Mouse (Mus musculus): ENCODE results near the gene Aen. TPM values are rescaled to one million over a fixed set of nuclear protein-coding genes. Genes with fewer than 3 reads are reported as not detected.

Aen gene
- polyA plus RNA-seq, 1 experiment from 2014 or later: 25.8 TPM

DNA sequence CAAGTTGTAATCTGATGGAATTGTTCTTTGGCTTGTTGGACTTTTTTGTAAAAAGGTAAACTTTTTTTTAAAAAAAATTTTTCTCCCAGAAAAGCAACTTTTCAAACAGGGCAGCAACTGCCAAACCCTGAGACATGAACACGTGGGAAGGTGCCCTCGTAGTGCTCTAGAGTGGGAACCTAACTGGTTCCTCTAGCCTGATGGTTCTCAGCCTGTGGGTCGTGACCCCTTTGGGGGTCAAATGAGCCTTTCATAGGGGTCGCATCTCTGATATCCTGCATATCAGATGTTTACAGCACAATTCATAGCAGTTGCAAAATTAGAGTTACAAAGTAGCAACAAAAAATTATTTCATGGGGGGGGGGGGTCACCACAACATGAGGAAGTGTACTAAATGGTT lies 15.6 kb downstream of the Aen start:
- Histone ChIP-seq H3K4me2 (replicated peaks; ENCODE audit: low read depth) (no peak overlapping the region), H3K4me1 (replicated peaks; ENCODE audit: control insufficient read depth, insufficient read depth) (0 out of 2 replicates have a peak, but pooled peaks cover 9% of the 10 kb centered on the region), H3K4me3 (ENCODE audit: low read depth, low read length) (no peak overlapping the region), H3K27ac (replicated peaks) (no peak overlapping the region), H3K9me3 (ENCODE audit: control insufficient read depth, low read length) (no peaks in the 10 kb centered on the region), H3K9ac (ENCODE audit: low read length) (no peak overlapping the region), H3K36me3 (ENCODE audit: control insufficient read depth, insufficient read depth, low read length) (peaks cover 5% of the 10 kb centered on the region; the same call in 1 of the 2 replicates), H3K27me3 (ENCODE audit: control insufficient read depth, insufficient read depth, low read length) (no peaks in the 10 kb centered on the region)
- no peak for ATAC-seq (ENCODE audit: low FRiP score, low TSS enrichment)
- WGBS: 85% methylated on average over 4 of the region's 4 CpGs
- no peak for DNase-seq (ENCODE audit: low spot score)
- TF ChIP-seq CTCF (IDR thresholded peaks at IDR 0.05; ENCODE audit: low read depth): no peak
- no peak for TF ChIP-seq EP300 (optimal IDR thresholded peaks at IDR 0.05)

DNA sequence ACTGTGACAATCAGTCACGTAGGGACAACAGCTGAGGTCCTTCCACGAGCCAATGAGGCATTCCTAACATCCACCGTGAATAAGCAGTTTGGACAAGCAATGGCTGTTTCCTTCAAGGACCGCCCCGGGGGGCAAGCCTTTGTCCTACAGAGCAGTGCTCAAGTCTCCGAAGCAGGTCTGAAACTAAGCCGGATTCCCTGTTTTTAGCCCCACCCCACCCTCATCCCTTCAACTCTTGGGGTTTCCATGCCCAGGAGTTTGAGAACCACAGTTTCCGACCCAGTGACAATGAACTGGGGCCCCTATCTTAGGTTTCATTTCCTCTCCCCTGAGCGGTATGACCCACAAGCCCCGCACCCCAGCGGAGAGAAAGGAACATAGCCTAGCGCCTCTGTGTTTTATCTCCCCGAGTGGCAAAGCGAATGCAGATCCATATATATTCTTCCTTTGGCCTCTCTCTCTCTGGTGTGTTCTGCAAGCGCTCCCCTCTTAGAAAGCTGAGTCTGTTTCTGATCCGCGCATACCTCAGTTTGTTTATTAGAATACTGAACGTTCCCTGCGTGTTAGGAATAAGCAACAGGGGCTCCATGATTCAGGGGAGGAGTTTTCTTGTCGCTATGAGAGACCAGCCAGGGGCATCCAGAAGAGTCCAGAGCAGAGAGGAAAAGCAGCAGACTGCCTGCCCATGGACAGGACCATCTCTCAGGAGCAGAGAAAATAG lies 16.8 kb downstream of the Aen start:
- DNase-seq (ENCODE audit: low spot score) (peak; percentile 27), ATAC-seq (ENCODE audit: low FRiP score, low TSS enrichment) (no peak)
- Histone ChIP-seq H3K4me1 (replicated peaks; ENCODE audit: control insufficient read depth, insufficient read depth) (0 out of 2 replicates have a peak, but pooled peaks cover 9% of the 10 kb centered on the region), H3K36me3 (ENCODE audit: control insufficient read depth, insufficient read depth, low read length) (no peaks in the 10 kb centered on the region), H3K9ac (ENCODE audit: low read length) (no peak overlapping the region), H3K9me3 (ENCODE audit: control insufficient read depth, low read length) (no peaks in the 10 kb centered on the region), H3K27ac (replicated peaks) (peak overlapping the region; percentile 85), H3K4me2 (replicated peaks; ENCODE audit: low read depth) (peak overlapping the region; percentile 42), H3K27me3 (ENCODE audit: control insufficient read depth, insufficient read depth, low read length) (no peaks in the 10 kb centered on the region), H3K4me3 (ENCODE audit: low read depth, low read length) (no peak overlapping the region)
- 16% methylated on average over 20 of the region's 20 CpGs for WGBS
- TF ChIP-seq CTCF (IDR thresholded peaks at IDR 0.05; ENCODE audit: low read depth) (no peak), EP300 (optimal IDR thresholded peaks at IDR 0.05) (no peak)

DNA sequence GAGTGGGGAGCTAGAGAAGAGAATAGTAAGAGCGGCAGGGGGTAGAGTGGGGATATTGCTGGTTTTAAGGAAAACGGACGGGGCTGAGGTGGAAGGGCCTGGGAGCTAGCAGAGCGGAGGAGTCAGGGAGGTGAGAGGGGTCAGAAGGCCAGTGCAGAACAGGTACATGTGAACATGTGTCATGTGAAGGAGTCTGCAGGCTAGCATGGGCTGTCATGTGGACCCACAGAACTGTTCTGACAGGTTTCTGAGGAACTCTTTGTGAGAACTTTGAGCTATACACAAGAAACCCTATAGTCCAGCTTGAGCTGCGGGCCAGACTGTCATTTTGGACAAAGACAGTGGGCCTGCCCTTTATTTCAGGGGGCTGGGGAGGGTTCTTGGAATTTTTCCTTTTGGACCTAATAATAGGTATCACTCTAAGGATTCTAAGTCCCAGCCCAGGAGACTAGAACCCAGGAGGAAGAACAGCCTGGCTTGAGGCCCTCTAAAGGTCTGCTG lies 17.4 kb downstream of the Aen start, which contains the start of gene Isg20:
Gene Isg20 (plus strand): TSS at position 451 of the 501 bp plus-strand sequence.
- H3K9ac ChIP-seq (ENCODE audit: low read length): peak within 1 kb of the TSS; percentile 38; the same call in 1 of the 2 replicates
- TF ChIP-seq CTCF (IDR thresholded peaks at IDR 0.05; ENCODE audit: low read depth) (no peak), EP300 (optimal IDR thresholded peaks at IDR 0.05) (no peak)

DNA sequence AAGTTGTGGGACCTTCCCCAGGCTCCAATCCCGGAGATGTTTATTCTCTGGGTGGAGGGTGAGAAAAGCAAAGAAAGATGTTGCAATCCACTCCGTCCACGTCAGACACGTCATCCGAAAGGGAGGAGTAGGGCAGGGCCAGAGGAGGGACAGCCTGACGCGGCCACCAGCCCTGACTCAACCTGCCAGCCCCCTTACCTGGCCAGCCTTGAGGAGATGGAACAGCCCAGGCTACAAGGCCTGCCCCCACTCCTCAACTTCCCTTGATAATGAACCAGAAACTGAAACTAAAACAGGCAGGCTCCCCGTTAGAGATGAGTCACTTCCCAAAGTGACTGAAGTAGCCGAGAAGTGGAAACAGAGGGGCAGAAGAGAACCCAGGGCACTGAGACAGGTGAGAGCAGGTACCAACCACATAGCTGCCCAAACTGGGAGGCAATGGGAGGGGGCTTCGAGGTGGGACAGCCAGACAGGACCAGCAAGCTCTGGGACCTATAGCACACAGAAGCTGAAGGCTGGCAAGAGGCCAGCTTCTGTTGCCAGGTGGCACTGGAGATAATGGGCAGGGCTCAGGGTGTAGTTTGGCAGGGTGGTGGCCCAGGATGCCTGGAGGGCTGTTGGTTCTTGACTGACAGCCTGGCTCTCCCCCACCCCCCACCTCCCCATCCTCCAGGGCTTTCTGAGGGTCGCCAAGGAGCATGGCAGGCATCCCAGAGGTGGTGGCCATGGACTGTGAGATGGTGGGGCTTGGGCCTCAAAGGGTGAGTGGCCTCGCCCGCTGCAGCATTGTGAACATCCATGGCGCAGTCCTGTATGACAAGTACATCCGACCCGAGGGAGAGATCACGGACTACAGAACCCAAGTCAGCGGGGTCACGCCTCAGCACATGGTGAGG lies 18.2 kb downstream of the Aen start:
- H3K9ac ChIP-seq (ENCODE audit: low read length): peak overlapping the region; percentile 38; the same call in 1 of the 2 replicates
- H3K4me1 ChIP-seq (replicated peaks; ENCODE audit: control insufficient read depth, insufficient read depth): 0 out of 2 replicates have a peak, but pooled peaks cover 9% of the 10 kb centered on the region
- TF ChIP-seq CTCF (IDR thresholded peaks at IDR 0.05; ENCODE audit: low read depth) (no peak), EP300 (optimal IDR thresholded peaks at IDR 0.05) (peak; percentile 79)
- DNase-seq (ENCODE audit: low spot score) (peak; percentile 93), ATAC-seq (ENCODE audit: low FRiP score, low TSS enrichment) (peak; percentile 97)
- 42% methylated on average over 18 of the region's 19 CpGs for WGBS
- no peaks in the 10 kb centered on the region for H3K36me3 ChIP-seq (ENCODE audit: control insufficient read depth, insufficient read depth, low read length)
- peak overlapping the region; percentile 63 for H3K4me2 ChIP-seq (replicated peaks; ENCODE audit: low read depth)
- peak overlapping the region; percentile 85 for H3K27ac ChIP-seq (replicated peaks)
- no peaks in the 10 kb centered on the region for H3K9me3 ChIP-seq (ENCODE audit: control insufficient read depth, low read length)
- H3K27me3 ChIP-seq (ENCODE audit: control insufficient read depth, insufficient read depth, low read length): no peaks in the 10 kb centered on the region
- peak overlapping the region; percentile 36 for H3K4me3 ChIP-seq (ENCODE audit: low read depth, low read length)

More for the DNA sequence above, 17.4 kb downstream of the Aen start, which contains the start of gene Isg20:
- no peaks in the 10 kb centered on the region for H3K36me3 ChIP-seq (ENCODE audit: control insufficient read depth, insufficient read depth, low read length)
- peak within 1 kb of the TSS; percentile 85 for H3K27ac ChIP-seq (replicated peaks)
- ATAC-seq (ENCODE audit: low FRiP score, low TSS enrichment) (0 out of 2 replicates have a peak, but pooled peaks have one; percentile 13), DNase-seq (ENCODE audit: low spot score) (no peak)
- peak within 1 kb of the TSS; percentile 63 for H3K4me2 ChIP-seq (replicated peaks; ENCODE audit: low read depth)
- H3K4me1 ChIP-seq (replicated peaks; ENCODE audit: control insufficient read depth, insufficient read depth): 0 out of 2 replicates have a peak, but pooled peaks cover 9% of the 10 kb centered on the region
- no peaks in the 10 kb centered on the region for H3K9me3 ChIP-seq (ENCODE audit: control insufficient read depth, low read length)
- peak within 1 kb of the TSS; percentile 36 for H3K4me3 ChIP-seq (ENCODE audit: low read depth, low read length)
- no peaks in the 10 kb centered on the region for H3K27me3 ChIP-seq (ENCODE audit: control insufficient read depth, insufficient read depth, low read length)
- WGBS: 69% methylated on average over 5 of the region's 5 CpGs

DNA sequence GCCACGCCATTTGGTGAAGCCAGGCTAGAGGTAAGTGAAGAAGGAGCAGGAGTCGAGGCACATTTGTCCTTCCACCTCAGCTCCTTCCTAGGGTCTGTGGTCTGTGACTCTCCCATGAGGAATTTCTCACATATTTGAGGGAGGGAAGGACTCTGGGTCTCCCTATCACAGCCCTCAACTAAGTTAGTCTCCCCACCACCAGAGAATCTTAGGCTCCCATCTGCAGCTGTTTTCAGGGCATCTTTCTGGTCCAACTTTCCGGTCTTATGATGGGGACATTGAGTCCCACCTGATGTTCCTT lies 18.8 kb downstream of the Aen start:
- no peak for TF ChIP-seq EP300 (optimal IDR thresholded peaks at IDR 0.05)
- TF ChIP-seq CTCF (IDR thresholded peaks at IDR 0.05; ENCODE audit: low read depth): no peak
- H3K4me1 ChIP-seq (replicated peaks; ENCODE audit: control insufficient read depth, insufficient read depth): 0 out of 2 replicates have a peak, but pooled peaks cover 9% of the 10 kb centered on the region
- H3K36me3 ChIP-seq (ENCODE audit: control insufficient read depth, insufficient read depth, low read length): no peaks in the 10 kb centered on the region
- 63% methylated on average over 3 of the region's 3 CpGs for WGBS
- H3K4me3 ChIP-seq (ENCODE audit: low read depth, low read length): no peak overlapping the region
- DNase-seq (ENCODE audit: low spot score): no peak
- H3K27ac ChIP-seq (replicated peaks): peak overlapping the region; percentile 85
- ATAC-seq (ENCODE audit: low FRiP score, low TSS enrichment): no peak
- H3K27me3 ChIP-seq (ENCODE audit: control insufficient read depth, insufficient read depth, low read length): no peaks in the 10 kb centered on the region
- peak overlapping the region; percentile 63 for H3K4me2 ChIP-seq (replicated peaks; ENCODE audit: low read depth)
- H3K9ac ChIP-seq (ENCODE audit: low read length): no peak overlapping the region
- no peaks in the 10 kb centered on the region for H3K9me3 ChIP-seq (ENCODE audit: control insufficient read depth, low read length)
